Mouse (Mus musculus) adipocyte (in vitro differentiated cells): ENCODE results near the gene Zic1.

Source experiments
- DNase-seq: peaks from one replicate; pipeline ENCODE4 v3.0.0-alpha.2; 2016; ENCODE audit warnings: low spot score

Gene Zic1

DNA sequence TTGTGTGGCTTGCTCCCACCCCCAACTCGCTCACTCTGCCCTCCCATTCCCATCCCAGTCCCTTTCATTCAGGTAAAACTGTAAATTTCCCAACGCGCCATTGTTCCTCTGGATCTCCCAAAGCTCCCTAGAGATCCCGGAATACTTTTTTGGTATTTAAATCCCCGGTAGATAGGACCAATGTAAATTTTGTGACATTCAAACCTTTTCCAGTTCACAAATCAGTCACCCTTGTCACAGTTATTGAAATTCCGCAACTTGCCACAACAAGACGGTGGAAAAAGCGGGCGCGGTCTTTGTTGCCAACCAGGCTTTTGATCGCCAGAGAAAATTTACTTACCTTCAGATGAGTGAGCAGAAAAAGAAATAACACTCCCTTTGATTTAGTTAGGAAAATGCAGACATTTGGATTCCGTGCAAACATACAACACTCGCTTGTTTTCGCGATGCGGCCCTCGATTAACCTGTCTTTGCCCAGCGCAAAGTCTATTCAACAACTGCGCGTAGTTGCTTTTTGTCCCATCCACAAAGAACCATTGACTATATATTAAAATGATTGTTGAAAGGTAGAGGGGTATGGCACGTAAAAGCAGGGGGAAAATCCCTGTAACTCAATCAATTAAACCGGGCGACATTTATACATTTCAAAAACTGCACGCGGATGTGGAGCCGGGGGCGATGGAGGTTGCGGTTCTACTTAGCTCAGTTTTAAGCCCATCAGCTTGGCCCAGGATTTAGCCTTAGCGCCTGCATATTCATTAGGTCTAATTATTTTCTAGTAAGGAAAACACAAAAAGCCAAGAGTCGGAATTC lies 1.6 kb upstream of the Zic1 start:
- DNase-seq: no peak

DNA sequence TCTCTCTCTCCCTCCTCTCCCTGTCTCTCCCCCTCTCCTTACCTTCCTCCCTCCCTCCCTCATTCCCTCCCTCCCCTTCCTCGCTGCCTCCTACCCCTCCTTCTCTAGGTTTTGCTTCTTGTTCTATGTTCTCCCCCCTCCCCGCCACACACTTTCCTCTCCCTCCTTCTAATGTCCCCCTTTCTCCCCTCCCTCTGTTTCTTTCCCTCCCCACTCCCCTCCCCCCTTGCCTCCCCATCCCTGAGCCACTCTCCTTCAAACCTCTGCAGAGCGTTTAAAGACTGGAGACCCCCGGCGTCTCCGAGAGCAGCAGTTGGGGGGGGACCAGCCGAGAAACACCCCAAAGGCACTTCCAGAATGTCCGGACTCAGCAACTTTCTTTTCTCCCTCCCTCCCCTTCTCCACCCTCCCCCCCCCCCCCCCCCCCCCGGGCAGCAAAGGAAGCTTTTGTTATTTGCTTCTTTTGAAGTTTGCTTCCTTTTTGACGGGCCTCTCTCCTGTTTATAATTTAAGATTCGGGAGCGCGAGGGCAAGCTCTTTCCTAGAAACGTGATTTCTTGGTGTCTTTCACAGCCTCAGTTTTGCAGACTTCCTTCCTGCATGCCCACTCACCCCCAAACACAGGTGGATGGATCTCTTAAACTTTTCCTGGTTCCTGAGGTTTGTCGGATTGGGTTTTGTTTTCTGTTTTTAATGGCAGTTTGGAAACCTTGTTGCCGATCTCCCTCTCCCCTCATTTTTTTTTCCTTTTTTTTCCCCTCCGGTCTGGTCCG lies 802 bp upstream of the Zic1 start:
- no peak for DNase-seq

GRCm38 (mm10) chr9:91364971-91365501 lies 574 bp downstream of the Zic1 start:
- no peak for DNase-seq

DNA sequence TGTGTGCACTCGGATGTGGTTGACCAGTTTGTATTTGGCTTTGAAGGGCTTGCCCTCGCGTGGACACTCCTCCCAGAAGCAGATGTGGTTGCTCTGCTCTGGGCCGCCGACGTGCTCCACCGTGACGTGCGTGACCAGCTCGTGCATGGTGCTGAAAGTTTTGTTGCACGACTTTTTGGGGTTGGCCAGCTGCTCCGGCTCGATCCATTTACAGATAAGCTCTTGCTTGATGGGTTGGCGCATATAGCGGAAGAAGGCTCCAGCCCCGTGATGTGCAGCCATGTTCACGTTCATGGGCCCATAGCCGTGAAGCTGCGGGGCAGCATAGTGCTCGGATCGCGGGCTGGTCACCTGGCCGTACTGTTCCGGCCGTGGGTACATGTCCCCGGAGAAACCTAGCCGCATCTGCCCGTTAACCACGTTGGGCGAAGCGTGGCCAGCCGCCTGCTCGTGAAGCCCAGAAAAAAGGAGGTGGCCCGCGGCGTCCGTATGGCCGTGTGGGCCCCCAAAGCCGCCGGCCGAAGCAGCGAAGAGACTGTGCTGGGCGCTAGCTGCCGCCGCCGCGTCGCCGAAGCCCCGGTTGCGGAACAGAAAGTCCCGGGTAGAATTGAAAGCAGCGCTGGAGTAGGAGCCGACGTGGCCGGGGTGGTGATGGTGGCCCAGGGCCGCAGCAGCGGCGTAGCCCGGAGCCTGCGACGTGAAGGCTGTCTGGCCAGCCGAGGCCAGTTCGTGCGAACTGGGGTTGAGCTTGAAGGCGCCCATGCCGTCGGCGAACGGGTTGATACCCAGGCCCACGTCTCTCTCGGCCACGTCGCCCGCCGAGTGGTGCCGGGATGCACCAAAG lies 1.3 kb downstream of the Zic1 start:
- no peak for DNase-seq

- no peak for DNase-seq
Measured at GRCm38 (mm10) chr9:91363814-91364126, 1.8 kb downstream of the Zic1 start.

- no peak for DNase-seq
Measured at GRCm38 (mm10) chr9:91363011-91363730, 2.4 kb downstream of the Zic1 start.

DNA sequence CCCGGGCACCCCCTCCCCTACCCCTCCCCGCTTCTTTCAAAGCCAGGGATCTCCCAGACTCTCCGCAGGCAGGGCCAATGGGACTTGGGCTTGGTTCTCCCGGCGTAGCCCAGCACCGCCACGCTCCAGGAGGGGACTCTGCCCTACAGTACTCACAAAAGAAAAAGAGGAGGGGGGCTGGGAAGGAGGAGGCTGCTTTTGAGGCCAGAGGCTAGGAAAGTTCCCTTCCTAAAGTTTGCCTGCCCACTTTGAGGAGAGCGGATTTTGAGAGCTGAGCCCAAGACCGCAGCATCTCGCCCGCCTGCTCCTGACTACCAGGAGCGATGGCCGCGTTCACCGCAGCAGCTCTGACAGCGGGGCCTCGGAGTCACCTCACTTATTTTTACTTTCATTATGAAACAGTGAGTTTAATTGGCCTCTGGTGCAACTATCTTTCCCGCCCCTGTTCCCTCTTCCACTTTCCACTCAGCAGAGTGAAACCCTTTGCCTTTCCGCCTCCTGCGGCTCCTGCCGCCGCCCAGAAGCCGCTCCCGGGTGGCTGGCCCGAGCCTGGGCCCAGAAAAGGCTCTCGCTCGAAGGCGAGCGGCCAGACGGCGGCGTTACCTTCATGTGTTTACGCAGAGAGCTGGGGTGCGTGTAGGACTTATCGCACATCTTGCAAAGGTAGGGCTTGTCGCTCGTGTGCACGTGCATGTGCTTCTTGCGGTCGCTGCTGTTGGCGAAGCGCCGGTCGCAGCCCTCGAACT lies 3.6 kb downstream of the Zic1 start, which contains the start of gene Zic4:
TSS of gene Zic4 (plus strand) at position 558 of the 746 bp plus-strand sequence.
- no peak for DNase-seq

DNA sequence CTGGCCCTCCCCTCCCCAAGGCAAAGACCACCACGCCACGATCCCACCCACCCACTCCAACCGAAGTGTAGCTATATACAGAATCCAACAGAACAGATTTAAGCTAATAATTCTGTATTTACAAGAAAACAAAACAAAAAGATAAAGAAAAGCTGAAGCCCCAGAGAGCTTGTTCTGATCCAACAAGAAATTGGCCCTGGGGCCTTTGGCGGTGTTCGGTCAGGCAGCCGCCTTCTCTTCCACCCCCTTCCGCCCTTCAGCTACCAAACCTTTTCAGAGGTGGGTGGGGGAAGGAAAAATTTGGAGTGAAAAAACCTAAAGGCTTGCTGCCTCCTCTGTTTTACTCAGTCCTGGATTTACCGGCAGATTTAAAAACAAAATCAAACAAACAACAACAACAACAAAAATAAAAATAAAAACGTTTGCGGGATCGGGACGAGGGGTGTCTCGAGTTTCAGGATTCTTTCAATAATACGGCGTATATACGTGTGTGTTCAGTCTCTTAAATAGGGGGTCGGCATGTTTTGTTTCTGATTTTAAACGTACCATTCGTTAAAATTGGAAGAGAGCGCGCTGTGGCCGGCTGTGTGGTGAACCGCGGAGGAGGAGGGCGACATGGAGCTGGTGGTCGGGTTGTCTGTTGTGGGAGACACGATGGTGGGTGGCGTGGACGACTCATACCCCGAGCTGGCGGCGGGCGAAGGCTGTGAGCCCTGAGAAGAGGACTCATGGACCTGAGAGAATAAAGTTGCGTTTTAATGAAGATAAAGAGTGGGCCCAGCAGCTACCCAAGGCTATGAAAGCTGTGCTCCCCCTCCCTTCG lies 4.4 kb downstream of the Zic1 start:
- no peak for DNase-seq

DNA sequence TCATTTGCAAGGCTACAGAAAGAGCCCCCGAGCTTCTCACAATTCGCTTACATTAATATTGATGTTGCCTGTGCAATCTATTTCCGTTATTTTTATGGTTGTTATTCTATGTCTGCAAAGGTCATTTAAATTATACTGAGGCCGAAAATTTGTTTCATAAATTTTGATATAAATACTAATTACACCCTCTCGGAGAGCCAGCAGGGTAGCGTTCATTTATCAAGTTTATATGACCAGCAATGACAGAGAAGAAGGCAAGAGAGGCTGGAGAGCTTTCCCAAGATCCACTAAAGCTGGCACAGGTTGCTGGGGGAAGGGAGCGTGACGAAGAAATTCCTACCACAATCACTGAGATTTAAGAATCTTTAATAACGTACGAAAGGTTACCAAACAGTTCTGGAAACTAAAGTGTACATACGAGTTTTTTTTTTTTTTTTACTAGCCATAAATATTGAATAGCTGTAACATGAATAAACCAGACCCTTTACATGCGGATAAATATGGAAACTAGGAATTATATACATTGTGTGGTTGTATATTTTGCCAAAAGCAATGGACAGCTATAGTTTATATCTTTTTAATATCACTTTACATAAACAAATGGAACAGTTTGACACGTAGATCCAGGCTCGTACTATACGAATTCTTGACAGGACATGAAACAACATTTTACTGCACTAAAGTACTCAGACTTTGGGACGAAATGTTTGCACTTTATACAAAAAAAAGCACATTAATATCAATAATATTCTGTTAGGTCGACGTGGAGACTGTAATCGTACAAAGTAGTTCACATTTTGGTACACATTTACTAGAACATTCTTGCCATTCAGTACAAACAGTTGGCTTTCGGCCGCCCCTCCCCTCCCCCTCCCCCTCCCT lies 5.2 kb downstream of the Zic1 start:
- no peak for DNase-seq

GRCm38 (mm10) chr9:91358851-91359687 lies 6.5 kb downstream of the Zic1 start:
- DNase-seq: no peak

DNA sequence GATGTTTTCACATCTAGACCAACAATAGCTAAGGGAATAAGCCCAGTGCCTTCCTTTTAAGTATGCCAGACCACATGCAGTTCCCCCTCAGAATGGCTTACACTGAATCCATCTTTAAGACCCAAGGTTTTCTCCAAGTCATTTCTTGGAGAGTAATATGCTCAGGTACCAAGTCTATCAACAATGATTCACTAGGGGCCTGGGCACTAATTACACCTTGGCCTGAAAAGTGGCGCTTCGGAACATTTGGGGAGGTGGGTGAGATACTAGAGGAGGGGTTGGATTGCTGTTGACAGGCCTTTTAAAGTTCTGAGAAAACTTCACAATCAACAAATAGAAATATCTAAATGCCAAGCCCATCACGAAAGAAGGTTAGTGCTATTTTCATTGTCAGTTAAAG lies 8.3 kb downstream of the Zic1 start:
- no peak for DNase-seq

- DNase-seq: no peak
Measured at GRCm38 (mm10) chr9:91356353-91356740, 9.3 kb downstream of the Zic1 start.

DNA sequence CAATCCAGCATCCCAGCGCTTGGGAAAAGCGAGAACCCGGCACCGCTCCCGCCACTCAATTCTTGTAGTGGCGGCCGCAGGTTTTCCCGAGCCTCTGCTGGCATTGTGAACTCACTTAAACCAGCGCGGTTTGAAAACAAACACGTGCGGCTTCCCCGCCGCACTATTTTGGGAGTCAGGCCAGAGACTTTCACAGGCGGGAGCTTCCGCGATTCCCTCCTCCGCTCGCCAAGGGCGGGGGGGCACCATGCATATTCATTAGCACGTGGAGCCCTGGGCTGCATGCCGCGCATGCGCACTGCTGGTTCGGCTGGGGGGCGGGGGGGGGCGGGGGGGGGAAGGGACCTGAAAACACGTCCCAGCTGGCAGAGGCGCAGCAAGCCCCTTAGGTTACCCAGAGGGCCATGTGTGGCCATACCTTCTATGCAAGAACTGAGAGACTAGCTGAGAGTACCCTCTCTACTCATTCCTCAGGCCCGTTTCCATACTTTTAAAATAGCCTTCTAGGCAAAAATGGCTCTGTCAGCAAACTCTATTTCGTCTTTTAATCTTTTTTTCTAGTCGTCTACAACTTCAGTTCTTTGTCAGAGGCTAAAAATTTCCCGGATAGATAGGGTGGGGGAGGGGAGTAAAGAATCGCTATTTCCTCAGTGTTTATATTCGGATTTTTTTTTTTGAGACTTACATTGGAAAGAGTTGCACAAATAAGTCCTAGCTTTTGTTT lies 9.8 kb downstream of the Zic1 start:
- no peak for DNase-seq

DNA sequence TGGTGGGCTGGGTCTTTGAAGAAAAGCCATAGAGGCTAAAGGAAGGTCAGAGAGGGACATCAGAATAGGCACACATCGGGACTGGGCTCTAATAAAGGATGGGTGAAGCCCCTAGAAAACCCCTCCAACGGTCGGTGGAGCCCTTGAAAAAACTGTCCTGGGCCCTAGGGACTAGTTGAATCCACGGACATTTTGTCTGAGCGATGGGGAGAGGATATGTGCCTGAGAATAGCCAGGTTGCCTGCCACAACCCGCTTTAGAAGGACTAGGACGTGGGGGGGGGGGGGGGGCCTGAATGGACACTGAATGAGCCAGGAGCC lies 10.4 kb downstream of the Zic1 start:
- no peak for DNase-seq

DNA sequence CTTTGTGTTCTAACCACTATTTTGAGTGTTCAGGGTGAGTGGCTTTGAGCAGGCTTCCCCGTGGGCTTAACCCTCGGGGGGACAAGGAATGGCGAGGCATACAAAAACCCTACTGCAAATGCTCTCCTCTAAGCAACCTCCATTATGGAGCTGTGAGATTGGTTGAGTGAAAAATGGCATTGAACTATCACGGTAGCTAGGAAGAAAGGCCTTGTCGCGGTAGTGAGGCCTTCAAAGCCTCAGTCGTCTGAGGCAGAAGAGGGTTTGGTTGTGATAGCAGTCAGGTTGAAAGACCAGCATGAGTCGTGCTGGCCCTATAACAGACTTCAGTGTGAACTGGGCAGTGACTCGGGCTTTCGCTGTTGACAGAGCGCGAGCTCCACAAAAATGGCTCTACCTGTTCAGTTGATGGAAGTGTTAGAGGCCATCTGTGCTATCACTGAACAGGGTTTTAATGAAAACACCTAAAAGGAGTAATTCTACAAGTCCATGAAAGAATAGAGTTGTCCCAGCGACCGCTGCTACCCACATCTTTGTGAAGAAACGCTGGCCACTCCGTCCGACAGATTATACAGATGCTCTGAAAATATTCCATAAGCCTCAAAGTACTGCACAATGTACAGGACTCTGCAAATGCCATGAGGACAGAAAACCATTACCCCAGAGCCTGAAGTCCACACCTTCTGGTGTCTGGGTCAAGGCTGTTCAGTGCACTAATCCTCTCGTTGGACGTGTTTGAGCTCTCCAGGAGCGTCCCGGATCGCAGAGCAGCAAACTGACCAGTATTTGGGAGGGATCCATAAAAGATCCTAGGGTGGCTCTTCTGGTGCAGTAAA lies 11.0 kb downstream of the Zic1 start:
- no peak for DNase-seq

- DNase-seq: no peak
Measured at GRCm38 (mm10) chr9:91353551-91354433, 11.8 kb downstream of the Zic1 start.
